Mouse (Mus musculus) thymus, postnatal 14 days (tissue): ENCODE measurements around the gene Gm7347.
"Not testable (repeated sequence)": the region's sequence is repeated elsewhere in the genome, so short reads cannot be mapped to it uniquely, and the experiment has no call there.

Source experiments
- DNase-seq: peaks from one replicate; pipeline ENCODE4 v3.0.0; 2021

Gm7347 gene

GRCm38 (mm10) chr5:26058481-26058880, at the start of gene Gm7347:
Gene Gm7347 (minus strand): TSS chr5:26058581.
- not testable (repeated sequence) for DNase-seq

DNA sequence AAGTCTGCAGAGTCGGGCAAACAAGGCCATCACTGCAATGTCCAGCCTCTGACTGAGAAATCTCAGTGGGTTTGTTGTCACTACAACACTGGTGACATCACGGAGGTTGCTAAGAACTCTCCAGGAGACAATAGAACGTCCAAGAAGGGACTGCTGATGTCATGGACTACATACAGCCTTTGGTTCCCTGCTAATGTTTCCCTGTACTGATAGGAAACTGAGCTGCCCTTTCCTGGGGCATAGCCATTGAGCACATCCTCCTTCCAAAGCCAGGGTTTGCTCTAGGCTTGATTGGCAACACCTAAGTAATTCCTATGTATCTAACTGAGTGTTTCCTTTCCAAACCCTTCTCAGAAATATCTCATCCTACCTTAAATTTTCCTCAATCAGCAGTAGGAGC, 46.9 kb upstream of the Gm7347 start, which contains the start of gene 5031410I06Rik:
TSS of gene 5031410I06Rik (minus strand) at position 101 of the 400 bp plus-strand sequence.
- DNase-seq = not testable (repeated sequence)

GRCm38 (mm10) chr5:26089191-26089590, 30.8 kb upstream of the Gm7347 start, which contains the start of gene Gm10471:
Gene Gm10471 (minus strand): TSS chr5:26089291.
- not testable (repeated sequence) for DNase-seq

- not testable (repeated sequence) for DNase-seq
These were observed 20.6 kb upstream of the Gm7347 start for GRCm38 (mm10) chr5:26079023-26079422.

GRCm38 (mm10) chr5:26070716-26071115, 12.3 kb upstream of the Gm7347 start:
- no peak for DNase-seq

DNA sequence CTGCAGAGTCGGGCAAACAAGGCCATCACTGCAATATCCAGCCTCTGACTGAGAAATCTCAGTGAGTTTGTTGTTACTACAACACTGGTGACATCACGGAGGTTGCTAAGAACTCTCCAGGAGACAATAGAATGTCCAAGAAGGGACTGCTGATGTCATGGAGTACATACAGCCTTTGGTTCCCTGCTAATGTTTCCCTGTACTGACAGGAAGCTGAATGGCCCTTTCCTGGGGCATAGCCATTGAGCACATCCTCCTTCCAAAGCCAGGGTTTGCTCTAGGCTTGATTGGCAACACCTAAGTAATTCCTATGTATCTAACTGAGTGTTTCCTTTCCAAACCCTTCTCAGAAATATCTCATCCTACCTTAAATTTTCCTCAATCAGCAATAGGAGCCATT, 18.9 kb downstream of the Gm7347 start, which contains the start of gene Speer4a:
TSS of gene Speer4a (minus strand) at position 101 of the 400 bp plus-strand sequence.
- DNase-seq = not testable (repeated sequence)

- not testable (repeated sequence) for DNase-seq
These were observed 35.6 kb downstream of the Gm7347 start, which contains the start of gene Gm5862 for GRCm38 (mm10) chr5:26022816-26023215. Gene Gm5862 (minus strand): TSS chr5:26022916.

DNA sequence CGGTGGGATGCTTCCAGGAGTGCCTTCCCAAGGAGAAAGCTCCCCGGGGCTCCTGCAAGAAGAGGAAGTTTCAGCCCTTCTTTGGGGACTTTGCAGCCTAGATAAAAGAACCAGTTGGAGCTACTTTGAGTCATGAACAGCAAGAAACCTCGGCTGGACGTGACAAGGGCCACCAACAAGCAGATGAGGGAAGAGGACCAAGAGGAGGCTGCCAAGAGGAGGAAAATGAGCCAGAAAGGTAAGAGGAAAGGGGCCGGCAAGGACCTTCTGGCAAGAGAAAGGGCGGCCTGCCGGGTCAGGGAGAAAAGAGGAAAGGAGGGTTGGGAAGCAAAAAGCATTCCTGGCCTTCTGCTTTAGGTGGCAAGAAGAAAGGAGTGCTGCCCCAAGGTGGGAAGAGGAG, 50.7 kb downstream of the Gm7347 start:
- not testable (repeated sequence) for DNase-seq

- peak; percentile 2 for DNase-seq
These were observed 51.3 kb downstream of the Gm7347 start for GRCm38 (mm10) chr5:26006937-26007695.

DNA sequence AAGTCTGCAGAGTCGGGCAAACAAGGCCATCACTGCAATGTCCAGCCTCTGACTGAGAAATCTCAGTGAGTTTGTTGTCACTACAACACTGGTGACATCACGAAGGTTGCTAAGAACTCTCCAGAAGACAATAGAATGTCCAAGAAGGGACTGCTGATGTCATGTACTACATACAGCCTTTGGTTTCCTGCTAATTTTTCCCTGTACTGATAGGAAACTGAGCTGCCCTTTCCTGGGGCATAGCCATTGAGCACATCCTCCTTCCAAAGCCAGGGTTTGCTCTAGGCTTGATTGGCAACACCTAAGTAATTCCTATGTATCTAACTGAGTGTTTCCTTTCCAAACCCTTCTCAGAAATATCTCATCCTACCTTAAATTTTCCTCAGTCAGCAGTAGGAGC, 53.7 kb downstream of the Gm7347 start, which contains the start of gene Gm1979:
TSS of gene Gm1979 (minus strand) at position 101 of the 400 bp plus-strand sequence.
- DNase-seq = not testable (repeated sequence)
